Mouse (Mus musculus): ENCODE measurements around the gene Pom121. TPM values are rescaled to one million over a fixed set of nuclear protein-coding genes. Genes with fewer than 3 reads are reported as not detected.

The Pom121 gene
- polyA plus RNA-seq (2012; rRNA removed; ENCODE audit: low replicate concordance) = 11.0 and 21.1 TPM in 2 replicates

DNA sequence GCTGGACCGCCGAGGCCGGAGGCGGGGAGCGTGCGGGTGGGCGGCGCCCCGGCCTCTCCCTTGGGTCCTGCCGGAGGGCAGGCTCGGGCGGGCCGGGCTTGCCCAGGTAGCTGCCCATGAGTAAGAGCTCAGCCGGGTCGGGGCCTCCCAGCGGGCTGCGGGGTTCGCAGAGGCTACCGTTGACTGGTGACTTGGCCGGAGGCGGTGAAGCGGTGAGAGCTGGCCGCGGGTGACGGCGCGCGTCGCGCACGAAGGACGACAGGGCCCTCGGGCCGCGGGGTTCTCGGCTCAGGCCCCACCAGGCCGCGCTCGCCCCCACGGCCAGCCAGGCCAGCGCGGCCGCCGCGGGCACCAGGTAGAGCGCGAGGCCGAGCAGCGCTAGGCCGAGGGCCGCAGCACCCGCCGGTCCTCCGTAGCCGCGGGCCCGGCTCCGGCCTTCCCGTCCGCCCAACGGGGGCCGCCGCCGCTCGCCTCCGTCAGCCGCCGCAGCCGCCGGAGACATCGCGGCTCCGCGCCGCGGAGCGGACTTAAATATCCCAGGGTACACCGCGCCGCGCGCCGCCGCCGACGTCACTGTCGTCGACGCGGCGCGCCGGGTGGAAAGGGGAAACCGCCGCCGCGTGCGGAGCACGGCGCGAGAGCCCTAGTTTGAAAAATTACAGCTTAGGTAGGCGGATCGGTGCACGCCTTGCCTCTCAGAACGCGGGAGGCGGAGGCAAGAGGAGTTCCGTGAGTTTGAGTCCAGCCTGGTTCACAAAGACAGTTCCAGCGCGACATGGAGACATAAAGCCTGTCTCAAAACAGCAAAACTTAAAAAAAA lies at the start of gene Pom121:
TSS of gene Pom121 (minus strand) at position 543 of the 820 bp plus-strand sequence.

DNA sequence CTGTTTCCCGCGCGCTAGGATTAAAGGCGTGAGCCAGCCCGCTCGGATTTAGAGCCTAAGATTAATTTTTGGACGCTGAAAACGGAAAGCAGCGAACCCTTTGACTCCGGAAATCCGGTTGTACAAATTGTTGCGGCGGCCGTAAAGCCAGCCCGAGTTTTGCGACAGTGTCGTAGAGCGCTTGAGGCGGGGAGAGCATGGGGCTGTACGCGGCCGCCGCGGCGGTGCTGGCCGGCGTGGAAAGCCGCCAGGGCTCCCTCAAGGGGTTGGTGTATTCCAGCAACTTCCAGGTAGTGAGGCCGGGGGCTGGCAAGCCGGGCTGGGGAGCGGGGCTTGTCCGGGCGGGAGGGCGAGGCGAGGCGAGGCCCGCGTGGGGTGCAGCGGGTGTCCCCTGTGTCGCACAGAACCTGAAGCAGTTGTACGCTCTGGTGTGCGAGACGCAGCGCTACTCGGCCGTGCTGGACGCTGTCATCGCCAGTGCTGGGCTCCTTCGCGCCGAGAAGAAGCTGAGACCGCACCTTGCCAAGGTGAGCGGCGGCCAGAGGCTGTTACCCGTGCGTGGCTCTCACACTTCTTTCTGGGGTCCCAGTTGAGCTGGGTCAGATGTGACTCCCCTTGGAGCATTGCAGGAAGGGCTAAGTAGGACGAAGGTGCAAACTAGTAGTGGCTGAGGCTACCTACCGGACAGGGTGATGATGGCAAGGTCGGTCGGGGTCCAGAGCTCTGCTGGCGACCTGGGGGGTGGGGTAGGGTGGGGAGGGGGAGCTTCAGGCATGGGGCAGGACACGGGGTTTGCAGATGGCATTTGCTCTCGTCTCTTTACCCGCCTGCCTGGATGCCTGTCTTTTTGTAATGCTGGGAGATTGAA lies 24.3 kb downstream of the Pom121 start, which contains the start of gene Nsun5:
TSS of gene Nsun5 (plus strand) at position 167 of the 868 bp plus-strand sequence.

DNA sequence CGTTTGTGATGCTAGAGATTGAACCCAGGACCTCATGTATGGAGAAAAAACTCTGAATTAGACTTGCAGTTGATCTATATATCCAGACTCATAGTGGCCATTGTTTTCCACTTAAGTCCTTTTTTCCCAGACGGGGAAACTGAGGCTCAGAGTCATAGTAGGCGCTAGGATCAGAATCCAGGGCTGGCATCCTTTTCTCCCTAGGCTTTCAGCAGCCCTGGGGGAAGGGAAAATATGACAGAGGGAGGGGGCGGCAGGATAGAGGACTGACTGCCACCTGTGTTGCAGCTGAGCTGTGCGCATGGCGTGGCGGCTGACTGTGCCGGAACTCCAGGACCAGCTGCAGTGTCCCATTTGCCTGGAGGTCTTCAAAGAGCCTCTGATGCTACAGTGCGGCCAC lies 41.4 kb downstream of the Pom121 start, which contains the start of gene Trim50:
TSS of gene Trim50 (plus strand) at position 301 of the 400 bp plus-strand sequence.

DNA sequence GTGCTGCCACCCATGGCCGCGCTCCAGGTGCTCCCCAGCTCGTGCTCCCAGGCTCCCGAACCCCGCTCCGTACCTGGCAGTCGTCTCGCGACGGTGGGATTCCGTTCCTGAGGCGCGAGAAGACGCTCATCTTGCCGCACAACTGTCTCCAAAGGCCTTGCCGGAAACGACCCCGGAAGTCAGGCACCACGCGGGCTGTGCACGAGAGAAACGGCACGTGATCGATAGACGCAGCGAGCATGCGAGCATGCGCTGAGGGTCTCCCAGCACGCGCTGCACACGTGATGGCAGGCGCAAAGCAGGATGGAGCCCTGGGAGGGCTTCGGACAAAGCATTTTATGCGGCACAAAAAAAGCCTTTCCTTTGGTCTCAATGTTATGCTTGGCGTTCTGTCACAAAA lies 44.5 kb downstream of the Pom121 start, which contains the start of gene Fkbp6:
TSS of gene Fkbp6 (minus strand) at position 183 of the 400 bp plus-strand sequence.

Other genes starting within 250 kb of the Pom121 start
- gene Tbl2, start 244.9 kb downstream of the Pom121 start, polyA plus RNA-seq (2012; rRNA removed; ENCODE audit: low replicate concordance) = 16.2 and 19.8 TPM in 2 replicates
- 49.5 and 50.4 TPM in 2 replicates for gene Bcl7b, start 226.3 kb downstream of the Pom121 start, polyA plus RNA-seq (2012; rRNA removed; ENCODE audit: low replicate concordance)
- 23.8 and 40.6 TPM in 2 replicates for gene Baz1b, start 207.3 kb downstream of the Pom121 start, polyA plus RNA-seq (2012; rRNA removed; ENCODE audit: low replicate concordance)
- gene Fzd9, start 143.3 kb downstream of the Pom121 start, polyA plus RNA-seq (2012; rRNA removed; ENCODE audit: low replicate concordance) = 0.11 and 0.36 TPM in 2 replicates
- gene Fkbp6, start 44.5 kb downstream of the Pom121 start, polyA plus RNA-seq (2012; rRNA removed; ENCODE audit: low replicate concordance) = 0.09 TPM in 1 of 2 replicates, not detected in the other
- gene Trim50, start 41.3 kb downstream of the Pom121 start, polyA plus RNA-seq (2012; rRNA removed; ENCODE audit: low replicate concordance) = 0.08 TPM in 1 of 2 replicates, not detected in the other
- 23.8 and 52.7 TPM in 2 replicates for gene Nsun5, start 24.6 kb downstream of the Pom121 start, polyA plus RNA-seq (2012; rRNA removed; ENCODE audit: low replicate concordance)
- gene Hip1, start 150.6 kb upstream of the Pom121 start, polyA plus RNA-seq (2012; rRNA removed; ENCODE audit: low replicate concordance) = 56.5 and 64.8 TPM in 2 replicates
- gene Ccl26, start 169.0 kb upstream of the Pom121 start, polyA plus RNA-seq (2012; rRNA removed; ENCODE audit: low replicate concordance) = not detected in 2 replicates
- gene Ccl24, start 178.5 kb upstream of the Pom121 start, polyA plus RNA-seq (2012; rRNA removed; ENCODE audit: low replicate concordance) = 12.3 and 23.9 TPM in 2 replicates
- 40.2 and 43.7 TPM in 2 replicates for gene Rhbdd2, start 238.1 kb upstream of the Pom121 start, polyA plus RNA-seq (2012; rRNA removed; ENCODE audit: low replicate concordance)